Mouse (Mus musculus) embryonic facial prominence, embryonic 10.5 days (tissue): ENCODE data around the gene Gm10428. TPM values are rescaled to one million over a fixed set of nuclear protein-coding genes. Genes with fewer than 3 reads are reported as not detected.
"Not testable (repeated sequence)": the region's sequence is repeated elsewhere in the genome, so short reads cannot be mapped to it uniquely, and the experiment has no call there.

Experiments used
- DNase-seq: peaks from one replicate; pipeline ENCODE4 v3.0.0-alpha.2; 2017; ENCODE audit warnings: low spot score
- H3K27ac ChIP-seq: fragments of 300-500 bp; sonication (generic); replicated peaks from 2 replicates; pipeline ENCODE4 v1.5.1; 2016; ENCODE audit warnings: mild to moderate bottlenecking
- H3K27me3 ChIP-seq: fragments of 300-500 bp; sonication (generic); replicated peaks from 2 replicates; pipeline ENCODE4 v1.6.1; 2016; ENCODE audit warnings: low read depth, mild to moderate bottlenecking; ENCODE audit not compliant: poor library complexity, severe bottlenecking
- H3K36me3 ChIP-seq: fragments of 300-500 bp; sonication (generic); replicated peaks from 2 replicates; pipeline ENCODE4 v1.6.1; 2016; ENCODE audit warnings: mild to moderate bottlenecking, moderate library complexity
- H3K4me1 ChIP-seq: fragments of 300-500 bp; sonication (generic); 2 replicates; pipeline ENCODE4 v1.6.1; 2016
- H3K4me3 ChIP-seq: fragments of 300-500 bp; sonication (generic); 2 replicates; pipeline ENCODE4 v1.5.1; 2016; ENCODE audit warnings: mild to moderate bottlenecking, moderate library complexity
- H3K9me3 ChIP-seq: fragments of 300-500 bp; sonication (generic); 2 replicates; pipeline ENCODE4 v1.6.1; 2016; ENCODE audit warnings: mild to moderate bottlenecking
- WGBS: fragments of 180-500 bp; shearing (Covaris S2); methylation state at CpG from one replicate; pipeline ENCODE4 v1.1.7; 2016; 5-methylcytosine and 5-hydroxymethylcytosine counted together
- polyA plus RNA-seq: library from polyadenylated mRNA; unstranded; fragments of >200 nt; fragmentation: Nextera tagmentation; extraction: Ambion mirVana; gene quantifications from 2 replicates; pipeline ENCODE4 v1.2.1, GENCODE M21; 2016

The Gm10428 gene
- polyA plus RNA-seq, 1 experiment from 2014 or later, result not detected

- no peaks in the 10 kb centered on the region for H3K36me3 ChIP-seq
- DNase-seq, result no peak
- H3K27ac ChIP-seq, result no peak overlapping the region
- no peaks in the 10 kb centered on the region for H3K9me3 ChIP-seq
- H3K4me1 ChIP-seq, result peaks cover 21% of the 10 kb centered on the region
- H3K4me3 ChIP-seq, result no peak overlapping the region
- WGBS, result 77% methylated on average over 9 of the region's 9 CpGs
- peaks cover 48% of the 10 kb centered on the region for H3K27me3 ChIP-seq
Observed at GRCm38 (mm10) chr11:62747227-62747626, 5.7 kb upstream of the Gm10428 start.

GRCm38 (mm10) chr11:62748062-62748461 is 4.8 kb upstream of the Gm10428 start:
- Histone ChIP-seq H3K9me3 (no peaks in the 10 kb centered on the region), H3K27me3 (peaks cover 50% of the 10 kb centered on the region), H3K36me3 (no peaks in the 10 kb centered on the region), H3K4me1 (peaks cover 15% of the 10 kb centered on the region), H3K4me3 (no peak overlapping the region), H3K27ac (no peak overlapping the region)
- no peak for DNase-seq
- 77% methylated on average over 4 of the region's 4 CpGs for WGBS

DNA sequence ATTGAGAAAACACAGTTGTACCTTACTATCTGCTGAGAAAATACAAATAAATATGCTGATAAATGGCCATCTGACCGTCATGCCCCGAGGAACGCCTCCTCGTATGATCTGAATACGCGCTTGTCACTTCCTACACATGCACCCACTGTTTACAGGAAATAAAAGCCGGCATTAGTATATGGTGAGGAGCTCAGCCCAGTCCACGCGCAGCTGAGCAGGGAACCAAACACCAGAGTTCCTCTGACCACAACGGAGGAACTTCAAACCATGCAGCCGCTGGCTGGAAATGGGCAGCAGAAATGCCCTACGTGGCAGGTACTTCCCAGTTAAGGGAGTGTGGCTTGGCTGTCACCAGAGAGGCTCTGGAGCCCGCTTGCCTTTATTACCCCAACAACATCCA is 3.5 kb upstream of the Gm10428 start:
- H3K36me3 ChIP-seq, DNase-seq, H3K27ac ChIP-seq, H3K9me3 ChIP-seq, H3K4me3 ChIP-seq: not testable (repeated sequence)
- Histone ChIP-seq H3K4me1 (peaks cover 13% of the 10 kb centered on the region), H3K27me3 (peaks cover 51% of the 10 kb centered on the region)
- WGBS, result 89% methylated on average over 13 of the region's 13 CpGs

DNA sequence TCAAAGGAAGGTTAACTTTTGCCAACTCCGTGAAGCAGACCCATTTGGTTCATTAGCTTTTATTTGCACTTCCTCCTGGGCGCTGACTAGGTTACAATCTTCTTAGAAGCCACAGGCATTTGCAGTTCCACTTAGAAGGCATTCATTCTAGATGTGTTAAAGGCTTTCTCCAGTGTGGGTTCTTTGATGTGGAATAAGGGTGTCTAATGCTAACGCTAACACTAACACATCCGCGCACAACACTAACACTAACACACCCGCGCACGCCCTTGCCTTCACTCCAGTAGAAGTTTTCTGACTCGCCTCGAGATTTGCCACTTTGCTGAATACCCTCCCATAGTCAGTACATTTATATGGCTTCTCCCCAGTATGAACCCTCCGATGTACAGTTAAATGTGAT is 709 bp upstream of the Gm10428 start:
- H3K27ac ChIP-seq, result no peak overlapping the region
- no peak overlapping the region for H3K4me3 ChIP-seq
- H3K36me3 ChIP-seq, result no peaks in the 10 kb centered on the region
- peaks cover 53% of the 10 kb centered on the region for H3K27me3 ChIP-seq
- WGBS, result 80% methylated on average over 11 of the region's 11 CpGs
- peaks cover 8% of the 10 kb centered on the region for H3K4me1 ChIP-seq
- no peaks in the 10 kb centered on the region for H3K9me3 ChIP-seq
- no peak for DNase-seq

DNA sequence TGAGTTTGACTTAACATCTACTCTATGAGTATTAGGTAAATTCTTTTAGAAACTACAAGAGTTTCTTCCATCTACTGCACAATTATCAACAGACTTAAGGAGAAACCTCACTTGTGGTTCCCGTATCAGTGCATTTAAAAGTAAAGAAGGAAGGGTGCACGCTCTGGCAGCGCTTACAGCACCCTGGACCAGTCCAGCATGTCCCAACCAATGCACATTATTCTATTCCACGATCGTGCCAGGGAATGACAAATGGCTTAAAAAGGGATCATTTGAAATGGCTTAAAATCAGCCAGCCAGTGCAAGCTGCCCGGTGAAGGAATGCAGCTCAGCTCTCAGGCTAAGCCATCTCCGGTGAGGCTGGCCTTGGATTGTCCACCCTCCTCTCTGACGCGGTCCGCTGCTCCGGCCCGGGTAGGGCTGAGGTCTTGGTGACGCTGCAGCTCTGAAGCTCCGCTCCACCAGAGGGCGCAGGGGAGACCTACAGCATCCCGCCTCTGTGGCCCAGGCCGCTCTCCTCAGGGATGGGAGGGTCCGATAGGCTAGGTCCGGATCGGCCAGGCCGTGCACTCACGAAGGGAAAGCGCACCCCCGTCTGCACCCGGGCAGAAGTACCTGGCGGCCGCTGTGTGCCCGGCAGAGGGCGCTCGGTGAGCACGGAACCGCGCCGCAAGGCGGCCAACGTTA is 3.7 kb downstream of the Gm10428 start:
- H3K27ac ChIP-seq, result 0 out of 2 replicates have a peak overlapping the region, but pooled peaks have one; percentile 48
- H3K4me1 ChIP-seq, result peaks cover 8% of the 10 kb centered on the region
- WGBS, result 9% methylated on average over 36 of the region's 36 CpGs
- peaks cover 38% of the 10 kb centered on the region for H3K27me3 ChIP-seq
- no peaks in the 10 kb centered on the region for H3K36me3 ChIP-seq
- peak; percentile 98 for DNase-seq
- H3K4me3 ChIP-seq, result peak overlapping the region; percentile 44
- no peaks in the 10 kb centered on the region for H3K9me3 ChIP-seq

GRCm38 (mm10) chr11:62757143-62757507 is 4.2 kb downstream of the Gm10428 start:
- H3K27me3 ChIP-seq, result peaks cover 37% of the 10 kb centered on the region
- peak overlapping the region; percentile 44 for H3K4me3 ChIP-seq
- no peaks in the 10 kb centered on the region for H3K36me3 ChIP-seq
- no peak for DNase-seq
- WGBS, result 8% methylated on average over 7 of the region's 7 CpGs
- H3K9me3 ChIP-seq, result no peaks in the 10 kb centered on the region
- H3K27ac ChIP-seq, result 0 out of 2 replicates have a peak overlapping the region, but pooled peaks have one; percentile 48
- H3K4me1 ChIP-seq, result peaks cover 8% of the 10 kb centered on the region

DNA sequence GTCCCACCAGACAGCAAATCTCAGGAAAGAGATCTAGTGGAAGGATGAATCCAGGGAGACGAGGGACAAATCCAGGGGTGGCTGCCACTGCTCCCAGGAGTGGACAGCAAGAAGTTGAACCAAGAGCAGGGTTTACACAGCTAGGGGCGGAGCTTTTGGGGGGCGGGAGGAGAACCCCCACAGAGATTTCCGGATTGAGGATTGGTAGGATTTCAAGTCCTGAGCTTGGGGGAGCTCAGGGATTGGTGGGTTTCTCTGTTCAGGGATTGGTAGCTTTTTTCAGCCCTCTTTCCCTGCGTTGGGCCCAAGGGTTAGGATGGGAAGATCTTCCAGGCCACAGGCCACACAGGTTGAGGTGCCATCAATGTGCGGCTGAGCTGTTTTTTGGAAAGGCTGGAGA is 5.0 kb downstream of the Gm10428 start:
- peaks cover 35% of the 10 kb centered on the region for H3K27me3 ChIP-seq
- no peak overlapping the region for H3K4me3 ChIP-seq
- H3K27ac ChIP-seq, result no peak overlapping the region
- no peaks in the 10 kb centered on the region for H3K9me3 ChIP-seq
- H3K36me3 ChIP-seq, result no peaks in the 10 kb centered on the region
- WGBS, result 79% methylated on average over 6 of the region's 6 CpGs
- peaks cover 8% of the 10 kb centered on the region for H3K4me1 ChIP-seq
- DNase-seq, result no peak

DNA sequence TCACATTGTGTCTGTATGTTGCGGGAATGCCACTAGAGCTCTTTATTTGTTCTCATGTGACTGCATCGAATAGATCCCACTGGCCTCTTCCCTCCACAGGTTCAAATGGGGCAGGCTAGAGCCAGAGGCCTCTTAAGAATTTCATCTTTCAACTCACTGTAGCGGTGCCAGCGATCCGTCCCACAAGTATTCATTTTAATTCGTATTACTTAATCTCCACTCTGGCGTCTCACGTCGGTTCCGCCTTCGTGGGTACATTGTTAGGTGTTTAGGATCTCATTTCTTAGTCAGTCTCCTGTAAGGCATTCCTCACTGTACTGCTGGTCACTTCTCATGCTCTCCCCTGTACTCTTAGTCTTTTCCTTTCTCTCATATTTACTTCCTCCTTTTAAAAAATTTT is 5.6 kb downstream of the Gm10428 start:
- Histone ChIP-seq H3K27ac (no peak overlapping the region), H3K36me3 (no peaks in the 10 kb centered on the region), H3K4me1 (peaks cover 8% of the 10 kb centered on the region), H3K9me3 (no peaks in the 10 kb centered on the region), H3K27me3 (peaks cover 35% of the 10 kb centered on the region), H3K4me3 (no peak overlapping the region)
- no peak for DNase-seq
- WGBS, result 95% methylated on average over 11 of the region's 11 CpGs

GRCm38 (mm10) chr11:62760755-62761457 is 8.0 kb downstream of the Gm10428 start:
- WGBS, result 76% methylated on average over 9 of the region's 9 CpGs
- DNase-seq, result no peak
- Histone ChIP-seq H3K27ac (no peak overlapping the region), H3K27me3 (peaks cover 25% of the 10 kb centered on the region), H3K36me3 (no peaks in the 10 kb centered on the region), H3K4me1 (peaks cover 8% of the 10 kb centered on the region), H3K9me3 (no peaks in the 10 kb centered on the region), H3K4me3 (no peak overlapping the region)

DNA sequence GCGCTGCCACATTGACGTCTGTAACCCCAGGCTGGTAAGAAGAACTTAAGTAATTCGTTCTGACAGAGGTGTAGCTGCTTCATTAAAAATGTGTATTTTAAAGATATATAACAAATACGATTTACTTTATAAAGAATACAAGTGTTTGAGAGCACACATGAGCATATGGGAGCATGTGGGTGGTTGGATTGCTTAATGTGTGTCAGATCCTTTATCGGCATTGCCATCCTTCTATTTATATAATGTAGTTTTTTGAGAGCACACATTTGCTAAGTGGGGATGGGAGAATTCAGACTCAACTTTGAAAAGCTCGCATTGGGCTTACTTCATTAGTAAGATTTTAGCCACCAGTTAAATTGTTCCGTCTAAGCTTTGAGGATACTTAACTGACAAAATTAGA is 23.6 kb downstream of the Gm10428 start:
- DNase-seq, result no peak
- no peak overlapping the region for H3K4me3 ChIP-seq
- 93% methylated on average over 7 of the region's 7 CpGs for WGBS
- peaks cover 70% of the 10 kb centered on the region for H3K36me3 ChIP-seq
- H3K4me1 ChIP-seq, result no peaks in the 10 kb centered on the region
- no peaks in the 10 kb centered on the region for H3K27me3 ChIP-seq
- H3K9me3 ChIP-seq, result peaks cover 73% of the 10 kb centered on the region
- H3K27ac ChIP-seq, result no peak overlapping the region

DNA sequence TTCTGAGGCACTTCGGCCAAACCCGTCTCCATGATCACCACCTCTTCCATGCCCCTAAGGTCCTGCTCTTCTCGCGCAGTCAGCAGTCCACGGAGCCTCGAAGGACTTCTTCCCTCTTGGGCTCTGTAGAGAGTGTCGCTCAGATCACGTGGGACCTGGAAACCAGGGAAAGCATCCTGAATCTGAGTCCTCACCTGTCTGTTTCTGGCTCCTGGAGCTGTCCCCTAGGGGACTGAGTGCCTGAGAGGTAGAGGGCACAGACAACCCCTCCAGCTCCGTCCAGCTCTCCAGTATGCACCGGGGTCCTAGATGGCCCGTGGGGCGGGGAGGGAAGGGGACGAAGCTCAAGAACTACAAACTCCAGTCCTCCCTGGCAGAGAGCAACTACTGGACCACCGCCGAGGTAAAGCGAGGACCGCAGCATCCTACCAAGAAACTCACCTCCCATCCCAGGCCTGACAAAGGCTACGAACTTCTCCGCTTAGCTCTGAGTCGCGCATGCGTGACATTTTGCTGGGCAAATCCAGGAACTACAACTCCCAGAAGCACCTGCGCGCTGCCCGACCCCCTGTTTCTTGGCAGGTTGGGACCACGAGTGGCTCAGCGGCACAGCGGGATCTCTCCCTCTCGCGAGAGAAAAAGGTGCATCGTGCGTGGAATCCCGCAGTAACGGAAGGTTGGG is 36.2 kb downstream of the Gm10428 start, which contains the start of gene Zfp286:
Gene Zfp286 (minus strand): TSS at position 528 of the 682 bp plus-strand sequence.
- Histone ChIP-seq H3K4me3 (peak within 1 kb of the TSS; percentile 77), H3K9me3 (peaks cover 5% of the 10 kb centered on the region; the same call in 1 of the 2 replicates), H3K36me3 (peaks cover 40% of the 10 kb centered on the region), H3K4me1 (peaks cover 8% of the 10 kb centered on the region), H3K27ac (peak within 1 kb of the TSS; percentile 93), H3K27me3 (no peaks in the 10 kb centered on the region)
- DNase-seq, result peak; percentile 96
- 7% methylated on average over 34 of the region's 34 CpGs for WGBS

DNA sequence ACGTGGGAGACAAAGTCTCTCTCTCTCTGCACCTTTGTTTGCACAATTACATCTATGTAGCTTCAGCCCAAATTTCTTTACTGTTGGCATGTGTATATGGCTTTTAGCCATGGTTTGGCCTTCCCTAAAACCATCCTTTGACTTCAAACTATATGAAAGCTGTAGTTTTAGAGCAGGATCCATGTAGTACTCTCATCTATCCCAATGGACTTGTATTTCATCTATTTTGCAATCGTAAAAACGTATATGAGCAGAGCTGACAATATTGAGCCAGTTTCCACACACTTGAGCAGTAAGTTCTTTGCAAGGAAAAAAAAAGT is 36.7 kb downstream of the Gm10428 start:
- H3K4me1 ChIP-seq, result peaks cover 8% of the 10 kb centered on the region
- peaks cover 35% of the 10 kb centered on the region for H3K36me3 ChIP-seq
- H3K27me3 ChIP-seq, result no peaks in the 10 kb centered on the region
- peaks cover 4% of the 10 kb centered on the region; the same call in 1 of the 2 replicates for H3K9me3 ChIP-seq
- WGBS, result 63% methylated on average over 3 of the region's 3 CpGs
- peak overlapping the region; percentile 93 for H3K27ac ChIP-seq
- DNase-seq, result no peak
- H3K4me3 ChIP-seq, result peak overlapping the region; percentile 77
